Mouse (Mus musculus) G1E-ER4 (cell line): ENCODE measurements around the gene H2al1b. TPM values are rescaled to one million over a fixed set of nuclear protein-coding genes. Genes with fewer than 3 reads are reported as not detected.
"Not testable (repeated sequence)": the region's sequence is repeated elsewhere in the genome, so short reads cannot be mapped to it uniquely, and the experiment has no call there.

Source experiments
- GATA1 ChIP-seq: IDR thresholded peaks from one replicate; pipeline ENCODE4 v1.8.0; 2012; ENCODE audit warnings: low read length, inconsistent platforms
- polyA plus RNA-seq: library from polyadenylated mRNA; stranded (reverse); fragments of >175 nt; gene quantifications from 2 replicates; pipeline ENCODE4 v1.2.3, GENCODE M21; 2012

Gene H2al1b
- not detected in 2 replicates for polyA plus RNA-seq

- TF ChIP-seq GATA1, result not testable (repeated sequence)
Measured at GRCm38 (mm10) chrX:11302132-11302531, at the start of gene H2al1b. H2al1b (plus strand) TSS chrX:11302432.

- TF ChIP-seq GATA1, result no peak
Measured at GRCm38 (mm10) chrX:11254062-11254461, 48.2 kb upstream of the H2al1b start.

- TF ChIP-seq GATA1, result no peak
Measured at GRCm38 (mm10) chrX:11254521-11255207, 47.6 kb upstream of the H2al1b start.

GRCm38 (mm10) chrX:11255564-11256360 lies 46.5 kb upstream of the H2al1b start:
- no peak for TF ChIP-seq GATA1

GRCm38 (mm10) chrX:11264918-11265317 lies 37.3 kb upstream of the H2al1b start:
- TF ChIP-seq GATA1, result no peak

GRCm38 (mm10) chrX:11267791-11268190 lies 34.4 kb upstream of the H2al1b start:
- no peak for TF ChIP-seq GATA1

GRCm38 (mm10) chrX:11269074-11269473 lies 33.2 kb upstream of the H2al1b start:
- TF ChIP-seq GATA1, result no peak

- no peak for TF ChIP-seq GATA1
Measured at GRCm38 (mm10) chrX:11273190-11273589, 29.0 kb upstream of the H2al1b start.

- TF ChIP-seq GATA1, result no peak
Measured at GRCm38 (mm10) chrX:11277083-11277482, 25.1 kb upstream of the H2al1b start.

GRCm38 (mm10) chrX:11280741-11281140 lies 21.5 kb upstream of the H2al1b start:
- no peak for TF ChIP-seq GATA1

- TF ChIP-seq GATA1, result no peak
Measured at GRCm38 (mm10) chrX:11288306-11288882, 13.8 kb upstream of the H2al1b start.

- TF ChIP-seq GATA1, result no peak
Measured at GRCm38 (mm10) chrX:11289244-11289643, 13.0 kb upstream of the H2al1b start.

- not testable (repeated sequence) for TF ChIP-seq GATA1
Measured at GRCm38 (mm10) chrX:11298957-11299356, 3.3 kb upstream of the H2al1b start, which contains the start of gene H2al1a. H2al1a (plus strand) TSS chrX:11299257.

GRCm38 (mm10) chrX:11305355-11305754 lies 3.1 kb downstream of the H2al1b start, which contains the start of gene H2al1c:
H2al1c (plus strand) TSS chrX:11305655.
- not testable (repeated sequence) for TF ChIP-seq GATA1

- TF ChIP-seq GATA1, result not testable (repeated sequence)
Measured at GRCm38 (mm10) chrX:11308524-11308923, 6.3 kb downstream of the H2al1b start, which contains the start of gene H2al1d. H2al1d (plus strand) TSS chrX:11308824.

- not testable (repeated sequence) for TF ChIP-seq GATA1
Measured at GRCm38 (mm10) chrX:11311634-11312033, 9.4 kb downstream of the H2al1b start, which contains the start of gene H2al1e. H2al1e (plus strand) TSS chrX:11311934.
